Mouse (Mus musculus): Measurements from ENCODE around the gene Gucy2e. TPM values are rescaled to one million over a fixed set of nuclear protein-coding genes. Genes with fewer than 3 reads are reported as not detected.

The Gucy2e gene
- polyA plus RNA-seq, 1 experiment from 2014 or later = 0.07 TPM

DNA sequence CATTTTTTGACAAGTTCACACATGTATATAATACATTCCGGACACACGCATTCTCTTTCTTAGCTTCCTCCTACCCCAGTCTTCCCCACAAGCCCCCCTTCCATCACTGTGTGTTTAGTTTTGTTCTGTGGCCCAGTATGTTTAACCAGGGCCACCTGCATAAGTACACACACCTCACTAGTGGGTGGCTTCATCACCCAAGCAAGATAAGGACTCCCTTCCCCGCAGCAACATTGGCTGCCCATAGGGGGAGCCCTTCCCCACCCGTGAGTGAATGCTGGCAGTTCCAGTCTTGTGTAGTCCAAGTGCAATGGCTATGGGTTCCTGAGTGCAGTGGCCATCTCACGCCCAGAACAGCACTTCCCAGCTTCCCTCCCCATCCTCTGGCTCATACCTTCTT is 21.5 kb upstream of the Gucy2e start:
- Histone ChIP-seq H3K27ac (no peak overlapping the region), H3K4me1 (peaks cover 3% of the 10 kb centered on the region; the same call in 1 of the 2 replicates), H3K4me3 (peak overlapping the region; percentile 19; the same call in 1 of the 2 replicates), H3K9me3 (no peaks in the 10 kb centered on the region), H3K4me2 (peak overlapping the region; percentile 29; the same call in 1 of the 2 replicates), H3K27me3 (no peaks in the 10 kb centered on the region), H3K9ac (no peak overlapping the region), H3K36me3 (no peaks in the 10 kb centered on the region)
- ATAC-seq (ENCODE audit: borderline replicate concordance, extremely low read depth, low FRiP score, low TSS enrichment) = no peak
- 54% methylated on average over 5 of the region's 5 CpGs for WGBS

GRCm38 (mm10) chr11:69257807-69258206 is 21.0 kb upstream of the Gucy2e start:
- H3K4me2 ChIP-seq = peak overlapping the region; percentile 29; the same call in 1 of the 2 replicates
- H3K9ac ChIP-seq = no peak overlapping the region
- WGBS = 46% methylated on average over 4 of the region's 4 CpGs

GRCm38 (mm10) chr11:69257072-69257471 is 20.2 kb upstream of the Gucy2e start:
- no peak for ATAC-seq (ENCODE audit: borderline replicate concordance, extremely low read depth, low FRiP score, low TSS enrichment)
- WGBS = 68% methylated on average over 2 of the region's 2 CpGs
- H3K4me2 ChIP-seq = no peak overlapping the region

More at GRCm38 (mm10) chr11:69257807-69258206, 21.0 kb upstream of the Gucy2e start:
- peaks cover 3% of the 10 kb centered on the region; the same call in 1 of the 2 replicates for H3K4me1 ChIP-seq
- H3K36me3 ChIP-seq = no peaks in the 10 kb centered on the region
- no peaks in the 10 kb centered on the region for H3K27me3 ChIP-seq
- ATAC-seq (ENCODE audit: borderline replicate concordance, extremely low read depth, low FRiP score, low TSS enrichment) = no peak
- H3K27ac ChIP-seq = no peak overlapping the region
- H3K9me3 ChIP-seq = no peaks in the 10 kb centered on the region
- H3K4me3 ChIP-seq = peak overlapping the region; percentile 19; the same call in 1 of the 2 replicates

DNA sequence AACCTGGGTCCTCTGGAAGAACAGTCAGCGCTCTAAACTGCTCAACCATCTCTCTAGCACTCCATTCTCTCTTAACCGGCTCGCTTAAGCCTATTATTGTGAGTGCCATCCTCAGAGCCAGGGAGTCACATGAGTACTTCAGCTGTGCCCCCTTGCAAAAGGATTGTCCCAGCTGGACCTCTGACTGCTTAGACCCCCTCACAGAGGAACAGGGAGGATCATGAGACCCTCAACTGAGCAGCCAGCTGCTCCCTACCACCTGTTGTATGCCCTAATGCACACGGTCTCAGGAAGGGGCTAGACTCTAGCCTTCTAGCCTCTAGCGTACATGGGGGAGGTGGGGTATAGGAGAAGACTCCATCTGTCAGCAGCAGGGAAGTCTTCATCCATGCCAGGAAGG is 18.0 kb upstream of the Gucy2e start:
- no peak overlapping the region for H3K4me2 ChIP-seq
- H3K9me3 ChIP-seq = no peaks in the 10 kb centered on the region
- 78% methylated on average over 5 of the region's 5 CpGs for WGBS
- no peak overlapping the region for H3K27ac ChIP-seq
- no peak overlapping the region for H3K9ac ChIP-seq
- H3K36me3 ChIP-seq = no peaks in the 10 kb centered on the region
- no peak overlapping the region for H3K4me3 ChIP-seq
- no peak for ATAC-seq (ENCODE audit: borderline replicate concordance, extremely low read depth, low FRiP score, low TSS enrichment)
- H3K4me1 ChIP-seq = peaks cover 3% of the 10 kb centered on the region; the same call in 1 of the 2 replicates
- no peaks in the 10 kb centered on the region for H3K27me3 ChIP-seq

More at GRCm38 (mm10) chr11:69257072-69257471, 20.2 kb upstream of the Gucy2e start:
- no peaks in the 10 kb centered on the region for H3K27me3 ChIP-seq
- H3K4me3 ChIP-seq = no peak overlapping the region
- H3K4me1 ChIP-seq = peaks cover 3% of the 10 kb centered on the region; the same call in 1 of the 2 replicates
- no peaks in the 10 kb centered on the region for H3K36me3 ChIP-seq
- H3K27ac ChIP-seq = no peak overlapping the region
- no peaks in the 10 kb centered on the region for H3K9me3 ChIP-seq
- no peak overlapping the region for H3K9ac ChIP-seq

- ATAC-seq (ENCODE audit: borderline replicate concordance, extremely low read depth, low FRiP score, low TSS enrichment) = no peak
- H3K9me3 ChIP-seq = no peaks in the 10 kb centered on the region
- peaks cover 2% of the 10 kb centered on the region; the same call in 1 of the 2 replicates for H3K4me1 ChIP-seq
- H3K36me3 ChIP-seq = no peaks in the 10 kb centered on the region
- H3K27me3 ChIP-seq = no peaks in the 10 kb centered on the region
- peak overlapping the region; percentile 3; the same call in 1 of the 2 replicates for H3K4me2 ChIP-seq
- H3K9ac ChIP-seq = no peak overlapping the region
- no peak overlapping the region for H3K27ac ChIP-seq
- WGBS = 30% methylated on average over 9 of the region's 9 CpGs
- H3K4me3 ChIP-seq = no peak overlapping the region
Observed at GRCm38 (mm10) chr11:69253131-69253530, 16.3 kb upstream of the Gucy2e start.

DNA sequence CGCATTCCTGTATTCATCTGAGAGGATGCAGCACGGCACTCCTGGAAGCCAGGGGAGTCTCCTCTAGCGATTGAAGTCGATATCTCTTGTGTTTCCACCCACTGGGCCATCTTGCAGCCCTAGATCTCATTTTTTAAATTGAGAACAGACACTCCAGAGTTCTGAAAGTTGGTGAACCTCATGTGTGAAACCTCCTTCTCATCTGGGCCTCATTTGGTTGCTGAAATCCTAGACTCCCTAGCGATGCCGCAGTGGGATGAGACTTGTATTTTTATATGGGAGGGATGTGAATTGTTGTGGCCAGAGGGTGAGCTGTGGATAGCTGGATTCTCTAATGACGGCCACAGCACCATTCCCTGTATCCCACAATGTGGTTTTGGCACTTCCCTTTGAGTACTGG is 15.1 kb upstream of the Gucy2e start:
- ATAC-seq (ENCODE audit: borderline replicate concordance, extremely low read depth, low FRiP score, low TSS enrichment) = no peak
- no peak overlapping the region for H3K27ac ChIP-seq
- no peak overlapping the region for H3K4me2 ChIP-seq
- H3K9me3 ChIP-seq = no peaks in the 10 kb centered on the region
- no peaks in the 10 kb centered on the region for H3K4me1 ChIP-seq
- no peaks in the 10 kb centered on the region for H3K27me3 ChIP-seq
- no peak overlapping the region for H3K9ac ChIP-seq
- WGBS = 78% methylated on average over 7 of the region's 7 CpGs
- no peaks in the 10 kb centered on the region for H3K36me3 ChIP-seq
- no peak overlapping the region for H3K4me3 ChIP-seq

GRCm38 (mm10) chr11:69251135-69251842 is 14.5 kb upstream of the Gucy2e start:
- no peaks in the 10 kb centered on the region for H3K27me3 ChIP-seq
- H3K36me3 ChIP-seq = no peaks in the 10 kb centered on the region
- no peak overlapping the region for H3K4me2 ChIP-seq
- H3K4me1 ChIP-seq = no peaks in the 10 kb centered on the region
- 55% methylated on average over 14 of the region's 14 CpGs for WGBS
- H3K9ac ChIP-seq = no peak overlapping the region
- no peak overlapping the region for H3K4me3 ChIP-seq
- H3K27ac ChIP-seq = no peak overlapping the region
- H3K9me3 ChIP-seq = no peaks in the 10 kb centered on the region
- ATAC-seq (ENCODE audit: borderline replicate concordance, extremely low read depth, low FRiP score, low TSS enrichment) = no peak

GRCm38 (mm10) chr11:69250106-69250505 is 13.3 kb upstream of the Gucy2e start:
- Histone ChIP-seq H3K27me3 (no peaks in the 10 kb centered on the region), H3K9me3 (no peaks in the 10 kb centered on the region), H3K4me3 (no peak overlapping the region), H3K9ac (no peak overlapping the region), H3K27ac (no peak overlapping the region), H3K4me2 (no peak overlapping the region), H3K36me3 (no peaks in the 10 kb centered on the region), H3K4me1 (peaks cover 5% of the 10 kb centered on the region; the same call in 1 of the 2 replicates)
- no peak for ATAC-seq (ENCODE audit: borderline replicate concordance, extremely low read depth, low FRiP score, low TSS enrichment)
- WGBS = 72% methylated on average over 5 of the region's 5 CpGs

DNA sequence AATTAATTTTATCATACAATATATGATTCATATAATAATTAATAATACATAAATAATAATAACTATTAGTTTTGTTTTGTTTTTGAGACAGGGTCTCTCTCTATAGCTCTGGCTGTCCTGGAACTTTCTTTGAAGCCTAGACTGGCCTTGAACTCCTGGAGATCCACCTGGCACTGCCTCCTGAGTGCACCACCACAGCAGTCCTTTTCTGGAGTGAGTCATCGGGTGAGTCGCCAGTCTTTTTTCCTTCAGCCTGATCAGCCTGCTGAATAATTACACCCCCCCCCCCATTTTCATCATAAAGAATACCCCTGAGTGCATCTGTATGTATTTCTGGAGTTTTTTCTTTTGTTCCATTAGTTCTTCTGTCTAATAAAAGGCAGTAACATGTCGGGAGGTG is 12.3 kb upstream of the Gucy2e start:
- WGBS = 80% methylated on average over 3 of the region's 3 CpGs
- ATAC-seq (ENCODE audit: borderline replicate concordance, extremely low read depth, low FRiP score, low TSS enrichment) = no peak
- Histone ChIP-seq H3K27me3 (no peaks in the 10 kb centered on the region), H3K4me3 (no peak overlapping the region), H3K4me2 (no peak overlapping the region), H3K4me1 (peaks cover 5% of the 10 kb centered on the region; the same call in 1 of the 2 replicates), H3K9me3 (no peaks in the 10 kb centered on the region), H3K27ac (no peak overlapping the region), H3K36me3 (no peaks in the 10 kb centered on the region), H3K9ac (no peak overlapping the region)

DNA sequence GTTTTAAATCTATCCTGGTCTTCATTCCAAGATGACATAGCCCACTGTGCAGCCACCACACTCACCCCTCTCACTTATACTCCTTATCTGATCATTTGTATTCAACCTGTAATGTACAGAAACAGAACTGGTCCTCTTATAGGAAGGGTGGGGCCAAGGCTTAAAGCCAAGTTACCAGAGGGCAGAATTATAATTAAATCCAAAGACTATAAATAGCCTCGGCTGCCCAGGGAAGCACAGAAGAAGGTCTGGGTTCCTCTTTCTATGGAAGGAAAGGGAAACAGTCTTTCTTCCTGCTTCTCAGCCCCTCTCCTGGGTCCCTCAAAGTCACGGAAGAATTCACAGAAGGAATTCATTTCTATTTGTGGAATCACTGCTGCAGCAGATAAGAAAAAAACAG is 8.8 kb upstream of the Gucy2e start:
- WGBS = 17% methylated on average over 2 of the region's 2 CpGs
- H3K4me2 ChIP-seq = peak overlapping the region; percentile 26
- peak overlapping the region; percentile 41 for H3K27ac ChIP-seq
- H3K4me3 ChIP-seq = no peak overlapping the region
- no peaks in the 10 kb centered on the region for H3K36me3 ChIP-seq
- no peaks in the 10 kb centered on the region; the same call in 1 of the 2 replicates for H3K27me3 ChIP-seq
- ATAC-seq (ENCODE audit: borderline replicate concordance, extremely low read depth, low FRiP score, low TSS enrichment) = no peak
- H3K9me3 ChIP-seq = no peaks in the 10 kb centered on the region
- H3K4me1 ChIP-seq = peaks cover 5% of the 10 kb centered on the region; the same call in 1 of the 2 replicates
- H3K9ac ChIP-seq = no peak overlapping the region

DNA sequence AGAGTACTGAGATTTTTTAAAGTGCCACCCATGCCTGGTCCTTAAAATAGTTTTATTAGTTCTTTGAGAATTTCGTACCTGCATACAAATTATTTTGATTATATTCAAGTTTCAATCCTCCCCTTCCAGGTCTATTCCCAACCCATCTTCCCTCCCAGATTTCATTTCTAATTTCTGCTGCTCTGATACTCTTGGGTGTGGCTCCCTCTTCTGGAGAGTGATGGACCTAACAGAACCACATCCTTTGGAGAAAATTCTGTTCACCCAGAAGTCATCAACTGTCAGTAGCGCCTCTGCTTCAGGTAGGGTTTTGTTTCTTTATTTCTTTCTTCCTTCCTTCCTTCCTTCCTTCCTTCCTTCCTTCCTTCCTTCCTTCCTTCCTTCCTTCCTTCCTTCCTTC is 8.1 kb upstream of the Gucy2e start:
- Histone ChIP-seq H3K36me3 (no peaks in the 10 kb centered on the region), H3K4me3 (no peak overlapping the region), H3K27ac (no peak overlapping the region), H3K4me1 (peaks cover 5% of the 10 kb centered on the region; the same call in 1 of the 2 replicates), H3K9ac (no peak overlapping the region), H3K27me3 (no peaks in the 10 kb centered on the region; the same call in 1 of the 2 replicates), H3K4me2 (no peak overlapping the region), H3K9me3 (no peaks in the 10 kb centered on the region)
- 17% methylated on average over 2 of the region's 2 CpGs for WGBS
- no peak for ATAC-seq (ENCODE audit: borderline replicate concordance, extremely low read depth, low FRiP score, low TSS enrichment)
